Mouse (Mus musculus): ENCODE data around the gene Clptm1.

GRCm38 (mm10) chr7:19697949-19698906 lies 33.4 kb upstream of the Clptm1 start:
- TF ChIP-seq CTCF (IDR thresholded peaks at IDR 0.05; ENCODE audit: borderline replicate concordance, control insufficient read depth, extremely low read depth, insufficient read depth, low read length, poor library complexity) (peak; percentile 42; the same call in 1 of the 2 replicates), POLR2A (IDR thresholded peaks at IDR 0.05; ENCODE audit: control insufficient read depth, extremely low read depth, insufficient read depth, low read length, poor library complexity) (no peak)

All from thymus, adult 2 months (tissue).